Mouse (Mus musculus) left cerebral cortex, adult 2 months (tissue): ENCODE measurements around the gene Nav2. TPM values are rescaled to one million over a fixed set of nuclear protein-coding genes. Genes with fewer than 3 reads are reported as not detected.

ENCODE experiments used
- DNase-seq, 2 experiments: peaks; one replicate each; pipeline ENCODE4 v3.0.0; 2021 to 2022; ENCODE audit warnings: low spot score in 2 of 2, mixed read lengths in 1 of 2; ENCODE audit errors: extremely low spot score in 1 of 2
- H3K27ac ChIP-seq: fragments of 200-600 bp; 2 replicates; pipeline ENCODE4 v1.8.1; 2022
- H3K4me3 ChIP-seq: fragments of 200-600 bp; 2 replicates; pipeline ENCODE4 v1.8.1; 2022
- CTCF ChIP-seq: fragments of 200-600 bp; IDR thresholded peaks from 2 replicates; pipeline ENCODE4 v1.8.1; 2022; ENCODE audit warnings: antibody characterized with exemption, mild to moderate bottlenecking, moderate library complexity
- intact Hi-C: fragments of 180-260 bp; cut with DNase I; formaldehyde crosslinking; loops from one replicate; pipeline ENCODE4 v1.15.1; 2025
- total RNA-seq, 2 experiments: library from RNA; stranded (reverse); gene quantifications; 2 replicates each; pipeline ENCODE4 v1.2.3; 2021

Gene Nav2
- total RNA-seq, 2 experiments from 2014 or later = 102 to 119 TPM

DNA sequence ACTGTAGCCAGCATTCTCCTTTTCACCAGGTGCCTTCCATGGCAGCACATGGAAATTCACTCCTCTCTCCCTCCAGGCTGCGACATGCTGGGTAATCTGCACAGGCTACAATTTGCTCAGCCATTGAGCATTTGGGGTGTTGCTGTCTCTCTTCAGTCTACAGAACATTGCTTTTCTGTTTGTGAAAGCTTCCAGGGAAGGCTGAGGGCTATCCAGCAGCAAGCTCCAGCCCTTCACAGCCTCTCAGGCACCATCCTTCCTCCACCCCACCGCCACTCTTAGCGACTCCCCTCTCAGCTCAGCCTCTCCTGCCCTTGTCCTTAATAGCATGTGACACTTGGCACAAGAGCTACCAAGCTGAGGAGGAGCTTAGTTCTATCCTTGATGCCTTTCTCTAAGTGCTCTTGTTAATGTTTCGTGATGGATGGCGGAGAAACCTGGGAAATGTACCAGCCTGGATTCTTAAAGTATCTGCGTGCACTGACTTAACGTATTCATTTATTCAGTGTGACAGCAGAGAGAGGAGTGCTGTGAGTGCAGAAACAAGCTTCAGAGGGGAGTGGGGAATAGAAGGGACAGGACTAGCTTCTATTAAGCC, 282.7 kb downstream of the Nav2 start:
- Histone ChIP-seq H3K4me3 (no peak overlapping the region), H3K27ac (peak overlapping the region; percentile 82)
- intact Hi-C loops = loop anchor here (2.0 kb wide), 3 partner anchors 58 to 76 kb away; no protein-coding TSS in a partner anchor
- TF ChIP-seq CTCF = no peak
- no peak for DNase-seq

- peak overlapping the region; percentile 82 for H3K27ac ChIP-seq
- TF ChIP-seq CTCF = no peak
- intact Hi-C loops = no loop called here
- no peak overlapping the region for H3K4me3 ChIP-seq
- no peak for DNase-seq
These were observed 283.7 kb downstream of the Nav2 start for GRCm38 (mm10) chr7:49192061-49192695.

DNA sequence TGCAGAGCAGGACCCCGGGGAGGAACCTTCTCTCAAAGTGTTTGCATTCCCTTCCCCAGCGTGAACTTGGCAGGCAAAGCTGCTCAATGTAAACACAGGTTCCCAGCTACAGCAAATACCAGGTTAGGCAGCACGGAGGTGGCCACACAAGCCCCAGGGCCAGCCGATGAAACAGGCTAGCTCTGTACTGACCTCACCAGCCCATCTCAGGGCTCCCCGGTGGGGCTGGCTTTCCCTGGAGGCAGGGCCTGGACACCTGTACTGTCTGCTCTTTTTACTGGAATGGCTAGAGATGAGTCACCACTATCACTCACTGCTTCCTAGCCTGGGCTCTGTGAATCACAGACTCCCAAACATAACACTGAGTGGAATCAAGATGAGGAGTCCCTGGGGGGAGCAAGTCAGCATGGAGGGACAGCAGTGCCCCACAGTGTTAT, 287.2 kb downstream of the Nav2 start:
- intact Hi-C loops = no loop called here
- Histone ChIP-seq H3K4me3 (no peak overlapping the region), H3K27ac (no peak overlapping the region)
- no peak for DNase-seq
- no peak for TF ChIP-seq CTCF

GRCm38 (mm10) chr7:49199366-49199765, 290.9 kb downstream of the Nav2 start:
- Histone ChIP-seq H3K4me3 (no peak overlapping the region), H3K27ac (no peak overlapping the region)
- intact Hi-C loops = no loop called here
- no peak for TF ChIP-seq CTCF
- DNase-seq = peak; percentile 49 to 54

DNA sequence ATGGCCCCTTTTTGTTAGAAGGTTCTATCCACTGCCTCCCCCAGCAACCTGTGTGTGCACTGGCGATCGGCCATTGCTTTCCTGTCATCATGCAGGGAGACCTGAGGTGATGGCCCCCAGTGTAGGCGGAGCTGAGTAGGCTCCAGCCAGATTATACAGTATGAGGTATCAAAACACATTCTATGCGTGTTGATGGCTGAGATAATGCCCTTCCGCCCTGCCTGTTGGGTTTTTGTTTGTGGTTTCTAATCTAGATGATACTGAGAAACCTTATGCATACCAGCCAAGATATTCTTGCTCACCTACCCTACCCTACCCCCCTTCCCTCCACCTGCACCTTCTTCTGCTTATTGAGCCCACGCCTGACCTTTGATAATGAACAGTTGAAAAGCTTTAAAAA, 291.8 kb downstream of the Nav2 start:
- H3K27ac ChIP-seq = no peak overlapping the region
- intact Hi-C loops = no loop called here
- no peak for DNase-seq
- no peak for TF ChIP-seq CTCF
- H3K4me3 ChIP-seq = no peak overlapping the region

DNA sequence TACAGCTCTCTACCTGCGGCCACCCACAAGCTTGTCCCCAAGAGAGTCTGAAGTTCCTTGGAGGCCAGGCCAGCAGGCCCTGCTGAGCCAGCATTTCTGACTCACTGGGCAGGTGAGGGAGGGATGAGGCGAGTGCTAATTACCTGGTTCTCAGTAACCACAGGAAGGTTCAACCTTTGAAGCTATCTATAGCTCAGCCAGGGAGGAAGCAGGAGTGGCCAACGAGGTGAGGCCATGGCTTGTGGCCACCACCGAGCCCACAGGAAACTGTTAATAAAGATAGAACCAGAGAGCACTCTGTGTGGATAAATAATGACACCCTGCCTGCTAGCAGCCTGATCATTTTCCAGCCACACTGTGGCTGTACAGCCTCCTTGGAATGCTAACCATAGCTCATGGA, 294.5 kb downstream of the Nav2 start:
- no peak overlapping the region for H3K27ac ChIP-seq
- no peak overlapping the region for H3K4me3 ChIP-seq
- DNase-seq = no peak
- intact Hi-C loops = no loop called here
- TF ChIP-seq CTCF = no peak

GRCm38 (mm10) chr7:49204856-49205255, 296.3 kb downstream of the Nav2 start:
- no peak for TF ChIP-seq CTCF
- H3K27ac ChIP-seq = no peak overlapping the region
- H3K4me3 ChIP-seq = no peak overlapping the region
- DNase-seq = no peak
- intact Hi-C loops = no loop called here

DNA sequence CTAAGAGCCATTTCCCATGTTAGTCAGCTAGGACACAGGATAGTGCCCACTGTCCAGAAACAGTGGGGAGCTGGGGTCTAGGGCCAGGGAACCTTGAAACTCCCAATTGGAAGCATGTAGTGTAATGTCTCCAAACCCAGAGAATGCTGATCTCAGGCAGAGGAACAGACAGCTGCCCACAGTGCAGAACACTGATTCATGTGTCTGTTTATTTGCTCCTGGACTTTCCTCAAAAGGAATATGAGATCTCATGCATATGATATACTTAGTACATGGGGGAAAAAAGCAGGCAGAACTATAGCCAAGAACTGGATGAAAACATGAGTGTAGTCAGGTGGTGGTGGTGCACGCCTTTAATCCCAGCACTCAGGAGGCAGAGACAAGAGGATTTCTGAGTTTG, 297.0 kb downstream of the Nav2 start:
- TF ChIP-seq CTCF = no peak
- H3K4me3 ChIP-seq = no peak overlapping the region
- no peak for DNase-seq
- intact Hi-C loops = no loop called here
- no peak overlapping the region for H3K27ac ChIP-seq

GRCm38 (mm10) chr7:49206775-49207676, 298.5 kb downstream of the Nav2 start:
- intact Hi-C loops = no loop called here

GRCm38 (mm10) chr7:49209526-49209925, 301.0 kb downstream of the Nav2 start:
- DNase-seq = no peak
- no peak; the same call in 1 of the 2 replicates for TF ChIP-seq CTCF
- intact Hi-C loops = loop anchor here (2.0 kb wide), 1 partner anchor 35 kb away; no protein-coding TSS in a partner anchor
- Histone ChIP-seq H3K27ac (peak overlapping the region; percentile 41), H3K4me3 (no peak overlapping the region)

More at GRCm38 (mm10) chr7:49206775-49207676, 298.5 kb downstream of the Nav2 start:
- H3K4me3 ChIP-seq = no peak overlapping the region
- no peak for TF ChIP-seq CTCF
- H3K27ac ChIP-seq = peak overlapping the region; percentile 34; the same call in 1 of the 2 replicates
- no peak for DNase-seq

DNA sequence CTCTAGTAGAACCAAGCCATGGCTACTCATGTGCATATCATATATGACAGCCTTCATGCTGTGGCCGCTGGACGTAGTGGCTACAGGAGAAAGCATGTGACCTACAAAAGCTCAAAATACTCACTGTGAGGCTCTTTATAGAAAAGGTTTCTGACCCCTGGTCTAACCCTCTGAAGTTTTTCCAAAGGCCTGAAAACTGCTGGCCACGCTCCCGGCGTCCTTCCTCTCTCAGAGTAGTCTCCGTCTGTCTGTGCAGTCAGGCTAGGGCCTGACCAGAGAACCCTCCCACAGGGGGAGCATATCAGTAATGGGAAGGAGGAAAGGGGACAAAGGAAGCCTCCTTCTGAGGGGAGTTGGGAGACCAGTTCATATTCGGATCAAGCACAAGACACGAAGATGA, 302.2 kb downstream of the Nav2 start:
- TF ChIP-seq CTCF = no peak
- Histone ChIP-seq H3K4me3 (no peak overlapping the region), H3K27ac (peak overlapping the region; percentile 41; the same call in 1 of the 2 replicates)
- intact Hi-C loops = no loop called here
- no peak for DNase-seq

GRCm38 (mm10) chr7:49213011-49213410, 304.5 kb downstream of the Nav2 start:
- intact Hi-C loops = no loop called here
- no peak for DNase-seq
- no peak for TF ChIP-seq CTCF
- Histone ChIP-seq H3K27ac (no peak overlapping the region), H3K4me3 (no peak overlapping the region)
